Mouse (Mus musculus) heart, adult 2 months (tissue): ENCODE data around the gene Calm2. TPM values are rescaled to one million over a fixed set of nuclear protein-coding genes. Genes with fewer than 3 reads are reported as not detected.

Experiments used
- DNase-seq, 2 experiments: peaks; one replicate each; pipeline ENCODE4 v3.0.0; 2021
- H3K27ac ChIP-seq: fragments of 200-600 bp; 2 replicates; pipeline ENCODE4 v1.8.1; 2022
- H3K27me3 ChIP-seq: fragments of 200-500 bp; 2 replicates; pipeline ENCODE4 v1.6.1; 2012; ENCODE audit warnings: mild to moderate bottlenecking, low read length, inconsistent platforms, mixed read lengths; ENCODE audit not compliant: control insufficient read depth, insufficient read depth
- H3K36me3 ChIP-seq: fragments of 200-500 bp; 2 replicates; pipeline ENCODE4 v1.6.1; 2012; ENCODE audit warnings: low read length, inconsistent platforms; ENCODE audit not compliant: control insufficient read depth, insufficient read depth
- H3K4me1 ChIP-seq: fragments of 200-500 bp; 2 replicates; pipeline ENCODE4 v1.6.1; 2011; ENCODE audit warnings: low read length; ENCODE audit not compliant: control insufficient read depth, insufficient read depth
- H3K4me3 ChIP-seq: fragments of 200-600 bp; 2 replicates; pipeline ENCODE4 v1.8.1; 2022
- H3K79me2 ChIP-seq: fragments of 200-500 bp; replicated peaks from 2 replicates; pipeline ENCODE4 v1.6.1; 2012; ENCODE audit warnings: mild to moderate bottlenecking, inconsistent platforms, low read length, moderate library complexity, mixed read lengths; ENCODE audit not compliant: control insufficient read depth, insufficient read depth
- H3K9ac ChIP-seq: fragments of 200-500 bp; 2 replicates; pipeline ENCODE4 v1.6.1; 2012; ENCODE audit warnings: low read depth, mild to moderate bottlenecking, control low read depth, inconsistent platforms, low read length, mixed read lengths
- CTCF ChIP-seq: fragments of 200-600 bp; IDR thresholded peaks from 2 replicates; pipeline ENCODE4 v1.8.1; 2022; ENCODE audit warnings: antibody characterized with exemption, mild to moderate bottlenecking, moderate library complexity
- EP300 ChIP-seq: fragments of 200-500 bp; IDR thresholded peaks from 2 replicates; pipeline ENCODE4 v1.6.1; 2011; ENCODE audit warnings: low read depth, low read length, control low read depth; ENCODE audit not compliant: insufficient read depth
- POLR2A ChIP-seq: fragments of 200-500 bp; IDR thresholded peaks from 2 replicates; pipeline ENCODE4 v1.6.1; 2011; ENCODE audit warnings: mild to moderate bottlenecking, low read depth, low read length, control low read depth; ENCODE audit not compliant: insufficient read depth
- WGBS: fragments of 180-500 bp; shearing (Covaris S2); methylation state at CpG from one replicate; pipeline ENCODE4 v1.1.7; 2018; 5-methylcytosine and 5-hydroxymethylcytosine counted together
- intact Hi-C: fragments of 180-260 bp; cut with DNase I; formaldehyde crosslinking; loops from one replicate; pipeline ENCODE4 v1.15.1; 2025
- polyA plus RNA-seq: library from polyadenylated mRNA; depleted of rRNA; stranded (reverse); fragments of >200 nt; gene quantifications from 2 replicates; pipeline ENCODE4 v1.2.3, GENCODE M21; 2012
- total RNA-seq, 2 experiments: library from RNA; stranded (reverse); gene quantifications; 2 replicates each; pipeline ENCODE4 v1.2.3; 2021

The Calm2 gene
- total and polyA plus RNA-seq, 3 experiments: 36.7 to 145 (median 132) TPM

GRCm38 (mm10) chr17:87433929-87434328 is 12.8 kb downstream of the Calm2 start:
- H3K4me1 ChIP-seq: peaks cover 10% of the 10 kb centered on the region
- no peak overlapping the region for H3K9ac ChIP-seq
- TF ChIP-seq EP300 (no peak), CTCF (no peak), POLR2A (no peak)
- H3K4me3 ChIP-seq: no peak overlapping the region
- DNase-seq: no peak
- intact Hi-C loops: no loop called here
- H3K27ac ChIP-seq: no peak overlapping the region
- peaks cover 15% of the 10 kb centered on the region for H3K36me3 ChIP-seq
- peaks cover 6% of the 10 kb centered on the region; the same call in 1 of the 2 replicates for H3K79me2 ChIP-seq
- 88% methylated on average over 3 of the region's 3 CpGs for WGBS
- no peaks in the 10 kb centered on the region for H3K27me3 ChIP-seq

- intact Hi-C loops: no loop called here
Measured at GRCm38 (mm10) chr17:87432743-87433142, 14.0 kb downstream of the Calm2 start.

GRCm38 (mm10) chr17:87432314-87432713 is 14.4 kb downstream of the Calm2 start:
- H3K27ac ChIP-seq: no peak overlapping the region
- TF ChIP-seq EP300: no peak
- TF ChIP-seq CTCF: no peak
- no peak for TF ChIP-seq POLR2A
- no peaks in the 10 kb centered on the region; the same call in 1 of the 2 replicates for H3K4me1 ChIP-seq
- H3K36me3 ChIP-seq: peaks cover 14% of the 10 kb centered on the region
- no peak overlapping the region for H3K4me3 ChIP-seq
- no peak for DNase-seq
- no peak overlapping the region for H3K9ac ChIP-seq
- no peaks in the 10 kb centered on the region for H3K79me2 ChIP-seq
- no peaks in the 10 kb centered on the region for H3K27me3 ChIP-seq
- intact Hi-C loops: no loop called here

More at GRCm38 (mm10) chr17:87432743-87433142, 14.0 kb downstream of the Calm2 start:
- no peak for DNase-seq
- peaks cover 4% of the 10 kb centered on the region for H3K4me1 ChIP-seq
- H3K9ac ChIP-seq: no peak overlapping the region
- TF ChIP-seq POLR2A (no peak), CTCF (no peak), EP300 (no peak)
- no peaks in the 10 kb centered on the region for H3K27me3 ChIP-seq
- H3K79me2 ChIP-seq: peaks cover 3% of the 10 kb centered on the region; the same call in 1 of the 2 replicates
- WGBS: 98% methylated on average over 5 of the region's 5 CpGs
- H3K36me3 ChIP-seq: peaks cover 14% of the 10 kb centered on the region
- H3K4me3 ChIP-seq: no peak overlapping the region
- no peak overlapping the region for H3K27ac ChIP-seq

- Histone ChIP-seq H3K9ac (no peak overlapping the region), H3K27me3 (no peaks in the 10 kb centered on the region), H3K36me3 (peaks cover 7% of the 10 kb centered on the region), H3K27ac (no peak overlapping the region), H3K4me1 (no peaks in the 10 kb centered on the region; the same call in 1 of the 2 replicates), H3K79me2 (no peaks in the 10 kb centered on the region), H3K4me3 (no peak overlapping the region)
- DNase-seq: no peak
- TF ChIP-seq CTCF: no peak
- TF ChIP-seq EP300: no peak
- 84% methylated on average over 3 of the region's 3 CpGs for WGBS
- intact Hi-C loops: loop anchor here (5.0 kb wide), 2 partner anchors 112 to 143 kb away; no protein-coding TSS in a partner anchor
Measured at GRCm38 (mm10) chr17:87429431-87429830, 17.3 kb downstream of the Calm2 start.

GRCm38 (mm10) chr17:87427511-87427910 is 19.2 kb downstream of the Calm2 start, which contains the start of gene Stpg4:
TSS of gene Stpg4 (minus strand) at chr17:87427741.
- 66% methylated on average over 24 of the region's 24 CpGs for WGBS
- H3K27me3 ChIP-seq: no peaks in the 10 kb centered on the region

GRCm38 (mm10) chr17:87418082-87418481 is 28.7 kb downstream of the Calm2 start:
- no peaks in the 10 kb centered on the region for H3K79me2 ChIP-seq
- no peaks in the 10 kb centered on the region for H3K4me1 ChIP-seq
- H3K36me3 ChIP-seq: no peaks in the 10 kb centered on the region
- no peaks in the 10 kb centered on the region for H3K27me3 ChIP-seq
- no peak overlapping the region for H3K9ac ChIP-seq
- H3K27ac ChIP-seq: no peak overlapping the region
- DNase-seq: no peak
- intact Hi-C loops: no loop called here
- H3K4me3 ChIP-seq: no peak overlapping the region
- TF ChIP-seq CTCF: no peak
- TF ChIP-seq POLR2A: no peak
- TF ChIP-seq EP300: no peak
- 87% methylated on average over 7 of the region's 7 CpGs for WGBS

More at GRCm38 (mm10) chr17:87427511-87427910, 19.2 kb downstream of the Calm2 start, which contains the start of gene Stpg4:
- Histone ChIP-seq H3K27ac (no peak within 1 kb of the TSS), H3K4me3 (no peak within 1 kb of the TSS), H3K4me1 (no peaks in the 10 kb centered on the region; the same call in 1 of the 2 replicates), H3K79me2 (no peaks in the 10 kb centered on the region), H3K9ac (no peak within 1 kb of the TSS), H3K36me3 (peaks cover under 1% of the 10 kb centered on the region; the same call in 1 of the 2 replicates)
- DNase-seq: no peak
- no peak for TF ChIP-seq CTCF
- TF ChIP-seq POLR2A: no peak
- no peak for TF ChIP-seq EP300
- intact Hi-C loops: loop anchor here (5.0 kb wide), 2 partner anchors 110 to 145 kb away; no protein-coding TSS in a partner anchor
